Mouse (Mus musculus): Measurements from ENCODE around the gene Speer4a.
"Not testable (repeated sequence)": the region's sequence is repeated elsewhere in the genome, so short reads cannot be mapped to it uniquely, and the experiment has no call there.

Gene Speer4a

GRCm38 (mm10) chr5:26039458-26039857 lies at the start of gene Speer4a:
Speer4a (minus strand) TSS chr5:26039558.
- DNase-seq (ENCODE audit: low read depth), result not testable (repeated sequence)

DNA sequence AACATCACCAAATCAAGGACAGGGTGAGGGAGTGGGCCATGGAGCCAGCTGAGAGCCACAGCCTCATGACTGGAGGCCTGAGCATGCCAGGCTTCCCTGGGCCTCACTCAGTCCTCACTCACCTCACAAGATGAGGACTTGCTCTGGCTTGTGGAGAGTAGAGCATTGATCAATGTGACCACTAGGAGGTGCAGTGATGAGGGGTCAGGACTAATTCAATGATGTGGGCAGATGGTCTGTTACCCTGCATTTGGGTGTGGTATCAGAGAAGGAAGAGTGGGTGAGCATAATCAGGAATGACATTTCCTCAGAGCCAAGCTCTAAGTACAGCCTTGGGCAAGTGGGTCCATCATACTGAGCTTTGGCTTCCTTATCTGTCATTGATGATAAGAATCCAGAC lies 39.7 kb upstream of the Speer4a start:
- peak; percentile 22 for DNase-seq (ENCODE audit: low read depth)

GRCm38 (mm10) chr5:26070716-26071115 lies 31.4 kb upstream of the Speer4a start:
- DNase-seq (ENCODE audit: low read depth), result no peak

GRCm38 (mm10) chr5:26058481-26058880 lies 19.1 kb upstream of the Speer4a start, which contains the start of gene Gm7347:
Gm7347 (minus strand) TSS chr5:26058581.
- not testable (repeated sequence) for DNase-seq (ENCODE audit: low read depth)

GRCm38 (mm10) chr5:26022816-26023215 lies 16.5 kb downstream of the Speer4a start, which contains the start of gene Gm5862:
Gm5862 (minus strand) TSS chr5:26022916.
- not testable (repeated sequence) for DNase-seq (ENCODE audit: low read depth)

DNA sequence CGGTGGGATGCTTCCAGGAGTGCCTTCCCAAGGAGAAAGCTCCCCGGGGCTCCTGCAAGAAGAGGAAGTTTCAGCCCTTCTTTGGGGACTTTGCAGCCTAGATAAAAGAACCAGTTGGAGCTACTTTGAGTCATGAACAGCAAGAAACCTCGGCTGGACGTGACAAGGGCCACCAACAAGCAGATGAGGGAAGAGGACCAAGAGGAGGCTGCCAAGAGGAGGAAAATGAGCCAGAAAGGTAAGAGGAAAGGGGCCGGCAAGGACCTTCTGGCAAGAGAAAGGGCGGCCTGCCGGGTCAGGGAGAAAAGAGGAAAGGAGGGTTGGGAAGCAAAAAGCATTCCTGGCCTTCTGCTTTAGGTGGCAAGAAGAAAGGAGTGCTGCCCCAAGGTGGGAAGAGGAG lies 31.7 kb downstream of the Speer4a start:
- DNase-seq (ENCODE audit: low read depth), result not testable (repeated sequence)

DNA sequence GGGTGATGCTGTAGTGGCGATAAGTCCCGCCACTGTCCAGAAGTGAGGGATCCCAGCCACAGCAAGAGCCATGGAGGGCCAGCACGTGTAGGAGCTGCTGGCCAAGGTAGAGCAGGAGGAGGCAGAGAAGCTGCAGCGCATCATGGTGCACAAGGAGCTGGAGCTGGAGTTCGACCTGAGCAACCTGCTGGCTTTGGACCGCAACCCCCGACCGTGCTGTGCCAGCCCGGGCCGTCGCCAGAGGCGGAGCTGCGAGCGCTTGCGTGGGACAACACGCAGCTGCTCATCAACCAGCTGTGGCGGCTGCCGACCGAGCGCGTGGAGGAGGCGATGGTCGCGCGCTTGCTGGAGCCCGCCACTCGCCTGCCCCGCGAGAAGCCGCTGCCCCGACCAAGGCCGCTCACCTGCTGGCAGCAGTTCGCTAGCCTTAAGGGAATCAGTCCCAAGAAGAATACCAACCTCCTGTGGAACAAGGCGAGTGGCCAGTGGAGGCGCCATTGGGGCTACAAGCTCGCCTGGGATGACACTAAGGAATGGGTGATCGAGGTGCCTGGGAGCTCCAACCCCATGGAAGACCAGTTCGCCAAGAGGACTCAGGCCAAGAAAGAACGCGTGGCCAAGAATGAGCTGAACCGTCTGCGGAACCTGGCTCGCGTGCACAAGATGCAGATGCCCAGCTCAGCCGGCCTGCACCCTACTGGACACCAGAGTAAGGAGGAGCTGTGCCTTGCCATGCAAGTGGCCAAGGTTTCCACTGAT lies 32.2 kb downstream of the Speer4a start:
- not testable (repeated sequence) for DNase-seq (ENCODE audit: low read depth)

GRCm38 (mm10) chr5:26004698-26005097 lies 34.7 kb downstream of the Speer4a start, which contains the start of gene Gm1979:
Gm1979 (minus strand) TSS chr5:26004798.
- not testable (repeated sequence) for DNase-seq (ENCODE audit: low read depth)

DNA sequence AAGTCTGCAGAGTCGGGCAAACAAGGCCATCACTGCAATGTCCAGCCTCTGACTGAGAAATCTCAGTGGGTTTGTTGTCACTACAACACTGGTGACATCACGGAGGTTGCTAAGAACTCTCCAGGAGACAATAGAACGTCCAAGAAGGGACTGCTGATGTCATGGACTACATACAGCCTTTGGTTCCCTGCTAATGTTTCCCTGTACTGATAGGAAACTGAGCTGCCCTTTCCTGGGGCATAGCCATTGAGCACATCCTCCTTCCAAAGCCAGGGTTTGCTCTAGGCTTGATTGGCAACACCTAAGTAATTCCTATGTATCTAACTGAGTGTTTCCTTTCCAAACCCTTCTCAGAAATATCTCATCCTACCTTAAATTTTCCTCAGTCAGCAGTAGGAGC lies 50.8 kb downstream of the Speer4a start, which contains the start of gene Gm21698:
Gm21698 (minus strand) TSS at position 101 of the 400 bp plus-strand sequence.
- not testable (repeated sequence) for DNase-seq (ENCODE audit: low read depth)

All from NIH3T3 (cell line).